Mouse (Mus musculus) cerebellum, adult 9-10 months (tissue): ENCODE measurements around the gene Spaar.

Source experiments
- DNase-seq: peaks from one replicate; pipeline ENCODE4 v3.0.0; 2022

Gene Spaar

GRCm38 (mm10) chr4:43729794-43730550 is at the start of gene Spaar:
Gene Spaar, plus strand, starts transcription at chr4:43730034.
- no peak for DNase-seq

GRCm38 (mm10) chr4:43690021-43690420 is 39.8 kb upstream of the Spaar start:
- no peak for DNase-seq

DNA sequence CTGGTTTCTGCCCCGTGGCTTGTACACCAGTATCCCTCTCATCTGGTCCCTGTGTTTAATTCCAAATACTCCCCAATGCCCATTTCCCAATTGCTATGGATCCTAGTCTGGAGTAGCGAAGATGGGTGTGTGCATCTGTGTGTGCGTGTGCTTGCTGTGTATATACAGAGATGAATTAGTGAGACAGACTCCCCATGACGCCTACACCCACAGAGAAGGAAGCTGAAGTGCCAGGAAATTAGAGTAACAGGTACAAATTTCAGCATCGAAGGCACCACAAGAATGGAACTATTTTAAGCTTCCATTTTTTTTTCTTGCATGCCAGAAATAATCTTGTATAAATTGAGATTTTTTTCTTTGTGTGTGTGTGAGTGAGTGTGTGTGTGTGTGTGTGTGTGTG is 38.8 kb upstream of the Spaar start:
- DNase-seq = no peak

- no peak for DNase-seq
Measured at GRCm38 (mm10) chr4:43693806-43694241, 36.0 kb upstream of the Spaar start.

DNA sequence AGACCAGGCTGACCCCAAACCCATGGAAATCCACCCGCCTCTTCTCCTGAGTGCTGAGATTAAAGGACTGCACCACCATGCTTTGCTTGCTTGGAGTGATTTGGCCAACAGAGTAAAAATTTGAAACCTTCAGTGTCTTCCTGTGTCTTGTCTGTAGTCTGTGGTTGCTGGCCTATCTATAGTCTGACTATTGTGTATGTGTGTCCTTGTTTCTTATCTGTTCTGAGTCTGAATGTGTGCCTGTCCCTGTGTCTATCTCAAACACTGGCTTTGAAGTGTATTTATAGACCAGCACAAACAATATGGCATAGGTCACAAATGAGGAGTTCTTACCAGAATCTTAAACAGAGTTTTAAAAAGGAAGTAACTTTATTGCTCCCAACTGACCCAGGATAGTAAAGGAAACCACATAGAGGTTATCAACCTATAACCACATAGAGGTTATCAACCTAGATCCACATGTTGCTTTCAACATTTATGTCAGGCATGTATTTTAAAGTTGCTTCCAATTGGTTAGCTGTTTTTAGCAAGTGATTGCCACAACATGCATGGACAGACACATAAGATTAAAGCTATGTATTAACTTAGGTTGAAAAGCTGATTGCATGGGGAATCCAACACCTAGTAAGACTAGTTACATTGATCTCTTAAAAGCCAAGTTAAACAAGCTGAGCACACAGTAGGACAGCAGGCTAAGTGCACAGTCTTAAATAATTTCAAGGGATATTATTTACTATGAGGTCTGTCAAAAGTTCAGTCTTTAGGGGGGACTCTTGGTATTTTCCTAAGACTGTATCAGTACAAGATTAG is 35.2 kb upstream of the Spaar start:
- no peak for DNase-seq

DNA sequence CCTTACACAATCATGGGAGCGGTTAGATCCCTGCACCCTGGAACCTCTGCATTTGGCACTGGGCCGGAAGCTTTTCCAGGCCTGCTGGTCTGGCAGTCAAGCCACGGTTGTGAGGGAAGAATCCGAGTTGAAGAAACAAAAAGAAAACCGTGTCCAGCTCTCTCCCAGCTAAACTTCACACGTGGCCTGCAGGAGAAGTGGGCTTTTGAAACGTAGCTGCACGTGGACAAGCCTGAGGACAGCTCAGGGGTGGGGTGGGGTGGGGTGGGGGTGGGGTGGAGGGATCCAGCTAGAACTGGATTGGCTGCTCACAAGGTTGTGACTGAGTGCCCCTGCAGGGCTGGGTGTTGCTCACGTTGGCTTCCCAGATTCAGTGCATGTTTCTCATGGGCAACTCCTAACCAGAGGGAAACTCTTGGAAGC is 34.6 kb upstream of the Spaar start:
- no peak for DNase-seq

DNA sequence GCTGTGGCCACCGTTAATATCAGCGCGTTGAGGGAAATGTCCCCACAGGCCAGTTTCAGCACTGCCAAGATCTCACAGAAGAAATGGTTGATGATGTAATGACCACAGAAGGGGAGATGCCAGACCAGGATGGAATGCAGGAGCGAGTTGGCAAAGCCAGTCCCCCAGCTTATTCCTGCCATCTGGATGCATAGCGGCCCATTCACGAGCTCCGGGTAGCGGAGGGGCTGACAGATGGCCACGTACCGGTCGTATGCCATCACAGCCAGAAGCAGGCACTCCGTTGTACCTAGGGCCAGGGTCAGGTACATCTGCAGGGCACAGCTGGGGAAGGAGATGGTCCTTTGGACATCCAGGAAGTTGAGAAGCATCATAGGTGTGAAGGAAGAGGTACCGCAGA is 33.3 kb upstream of the Spaar start:
- DNase-seq = peak; percentile 66

- DNase-seq = no peak
Measured at GRCm38 (mm10) chr4:43700707-43701106, 29.1 kb upstream of the Spaar start, which contains the start of gene Olfr70. Gene Olfr70, minus strand, starts transcription at chr4:43700807.

GRCm38 (mm10) chr4:43703439-43703838 is 26.4 kb upstream of the Spaar start:
- DNase-seq = no peak

GRCm38 (mm10) chr4:43703851-43704250 is 26.0 kb upstream of the Spaar start:
- no peak for DNase-seq

DNA sequence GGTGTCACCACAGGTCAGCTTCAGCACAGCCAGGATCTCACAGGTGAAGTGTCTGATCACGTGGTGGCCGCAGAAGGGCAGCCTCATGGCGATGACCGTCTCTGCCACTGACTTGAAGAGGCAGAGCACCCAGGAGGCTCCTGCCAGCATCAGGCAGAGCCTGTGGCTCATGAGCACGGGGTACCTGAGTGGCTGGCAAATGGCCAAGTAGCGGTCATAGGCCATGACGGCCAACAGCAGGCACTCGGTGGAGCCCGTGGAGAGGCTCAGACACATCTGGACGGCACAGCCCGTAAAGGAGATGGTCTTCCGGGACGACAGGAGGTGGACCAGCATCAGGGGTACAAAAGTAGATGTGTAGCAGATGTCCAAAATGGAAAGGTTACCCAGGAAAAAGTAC is 23.8 kb upstream of the Spaar start:
- DNase-seq = no peak

- DNase-seq = no peak
Measured at GRCm38 (mm10) chr4:43709869-43710268, 20.0 kb upstream of the Spaar start, which contains the start of gene Olfr71. Gene Olfr71, minus strand, starts transcription at chr4:43710255.

GRCm38 (mm10) chr4:43711821-43712220 is 18.0 kb upstream of the Spaar start:
- DNase-seq = peak; percentile 85

DNA sequence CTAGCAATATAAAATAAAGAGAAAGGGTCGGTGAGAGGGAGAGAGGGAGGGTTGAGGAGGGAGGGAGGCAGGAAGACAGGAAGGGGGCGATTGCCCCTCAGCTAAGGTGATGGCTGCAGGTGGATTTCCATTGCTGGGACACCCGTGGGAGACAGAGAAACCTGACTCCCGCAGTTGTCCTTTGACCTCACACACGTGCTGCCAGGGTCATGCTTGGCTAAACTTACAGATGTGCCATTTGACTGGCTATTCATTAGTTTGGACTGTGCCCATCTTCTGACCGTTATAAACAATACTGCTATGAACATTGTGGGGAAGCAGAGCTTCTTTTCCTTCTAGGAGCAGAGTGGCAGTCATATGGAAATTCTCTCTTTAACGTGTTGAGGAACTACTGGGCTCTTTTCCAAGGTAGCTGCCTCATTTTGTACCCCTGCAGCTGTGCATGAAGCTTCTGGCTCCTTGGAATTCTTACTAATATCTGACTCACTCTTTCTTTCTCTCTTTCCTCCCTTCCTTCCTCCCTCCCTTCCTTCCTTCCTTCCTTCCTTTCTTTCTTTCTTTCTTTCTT is 16.1 kb upstream of the Spaar start:
- no peak for DNase-seq

DNA sequence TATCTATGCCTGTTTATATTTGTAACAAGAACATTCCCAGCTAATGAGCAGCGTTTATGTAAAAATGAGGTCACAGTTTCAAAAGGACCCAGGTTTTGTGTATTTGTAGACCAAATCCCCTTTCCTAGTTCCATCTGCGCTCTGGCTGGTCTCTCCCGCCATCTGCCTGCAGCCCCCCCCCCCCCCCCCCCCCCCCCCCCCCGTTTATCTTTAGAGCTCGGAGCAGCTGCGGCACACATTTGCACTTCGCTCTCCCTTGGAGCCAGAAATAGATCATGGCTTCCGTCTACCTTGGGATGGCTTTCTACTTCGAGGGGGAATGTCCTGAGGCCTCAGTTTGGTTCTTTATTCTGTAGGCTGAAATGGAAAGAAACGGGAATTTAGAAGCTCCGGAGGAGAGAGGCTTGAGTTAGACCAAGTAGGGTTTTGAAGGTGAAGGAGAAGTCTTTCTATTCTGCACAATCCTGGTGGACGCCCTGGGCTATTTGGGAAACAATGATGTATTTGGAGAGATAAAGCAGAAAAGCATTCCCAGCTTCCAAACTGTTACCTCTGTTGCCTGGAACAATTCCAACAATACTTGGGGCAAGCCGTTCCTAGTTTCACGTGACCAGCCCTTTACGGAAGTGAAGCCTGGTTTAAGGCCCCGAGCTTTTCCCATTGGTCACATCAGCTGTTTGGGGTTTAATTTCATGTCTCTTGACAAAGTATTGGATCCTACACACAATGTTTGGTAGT is 9.2 kb upstream of the Spaar start:
- DNase-seq = no peak

DNA sequence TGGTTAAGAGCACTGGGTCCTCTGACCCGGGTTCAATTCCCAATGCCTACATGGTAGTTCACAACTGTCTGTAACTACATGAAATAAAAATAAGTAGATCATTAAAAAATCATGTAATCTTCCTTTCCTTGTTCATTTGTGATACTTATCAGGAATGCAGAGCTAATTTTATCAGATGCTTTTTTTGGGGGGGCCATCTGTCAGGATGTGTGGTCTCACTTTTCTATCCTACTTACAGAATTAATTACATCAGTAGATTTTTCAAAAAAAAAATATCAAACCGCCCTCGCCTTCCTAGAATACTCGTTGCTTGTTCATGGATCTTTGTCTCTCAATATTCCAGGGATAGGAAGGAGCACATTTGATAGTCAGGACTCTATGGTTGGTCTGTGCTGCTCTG is 7.6 kb upstream of the Spaar start:
- no peak for DNase-seq

DNA sequence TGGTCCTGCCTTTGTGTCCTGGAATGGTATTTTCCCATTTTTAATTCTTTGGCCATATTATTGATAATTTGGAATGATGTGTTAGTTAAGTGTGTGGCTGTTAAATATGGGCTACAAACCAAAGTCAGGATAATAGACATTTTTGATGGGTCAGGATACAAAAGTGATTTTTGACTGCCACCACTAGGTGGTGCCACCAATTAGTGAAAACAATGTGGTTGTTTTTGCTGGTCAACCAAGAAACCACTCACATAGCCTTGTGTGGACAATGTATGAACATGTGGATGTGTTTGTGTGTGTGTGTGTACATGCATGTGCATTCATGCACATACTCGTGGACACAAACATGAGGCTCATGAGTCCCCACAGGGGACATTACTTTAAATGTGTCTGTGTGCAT is 5.1 kb upstream of the Spaar start:
- DNase-seq = no peak

- no peak for DNase-seq
Measured at GRCm38 (mm10) chr4:43726228-43726993, 3.4 kb upstream of the Spaar start.

GRCm38 (mm10) chr4:43726995-43727394 is 2.8 kb upstream of the Spaar start, which contains the start of gene Hrct1:
Gene Hrct1, plus strand, starts transcription at chr4:43727188.
- DNase-seq = no peak

- DNase-seq = no peak
Measured at GRCm38 (mm10) chr4:43727718-43728575, 1.9 kb upstream of the Spaar start.

GRCm38 (mm10) chr4:43728576-43728954 is 1.3 kb upstream of the Spaar start:
- no peak for DNase-seq
